Mouse (Mus musculus) liver, embryonic 12.5 days (tissue): ENCODE measurements at regions not wholly inside any gene's neighbourhood (a gene's known extent, or its start where the extent isn't known, plus 50 kb on each side); places are given as distances from the start of the nearest gene placed in this dataset.
A peak's percentile ranks its signal among the peaks of the same experiment; 100 is the strongest.

Experiments used
- ATAC-seq: fragments of 200-750 bp; cut with Nextera tagmentation; 2 replicates; pipeline ENCODE4 v1.8.0; 2017; ENCODE audit warnings: moderate number of reproducible peaks, mild to moderate bottlenecking, moderate library complexity
- H3K27ac ChIP-seq: fragments of 300-500 bp; sonication (generic); 2 replicates; pipeline ENCODE4 v1.5.1; 2016; ENCODE audit warnings: mild to moderate bottlenecking
- H3K27me3 ChIP-seq: fragments of 300-500 bp; sonication (generic); replicated peaks from 2 replicates; pipeline ENCODE4 v1.6.1; 2016; ENCODE audit warnings: mild to moderate bottlenecking, moderate library complexity
- H3K36me3 ChIP-seq: fragments of 300-500 bp; sonication (generic); 2 replicates; pipeline ENCODE4 v1.6.1; 2016; ENCODE audit warnings: mild to moderate bottlenecking, moderate library complexity
- H3K4me1 ChIP-seq: fragments of 300-500 bp; sonication (generic); 2 replicates; pipeline ENCODE4 v1.6.1; 2016
- H3K4me2 ChIP-seq: fragments of 300-500 bp; sonication (generic); 2 replicates; pipeline ENCODE4 v1.6.1; 2016; ENCODE audit warnings: mild to moderate bottlenecking, moderate library complexity
- H3K4me3 ChIP-seq: fragments of 300-500 bp; sonication (generic); 2 replicates; pipeline ENCODE4 v1.5.1; 2016; ENCODE audit warnings: mild to moderate bottlenecking, moderate library complexity
- H3K9ac ChIP-seq: fragments of 300-500 bp; sonication (generic); 2 replicates; pipeline ENCODE4 v1.6.1; 2016; ENCODE audit warnings: mild to moderate bottlenecking, moderate library complexity
- H3K9me3 ChIP-seq: fragments of 300-500 bp; sonication (generic); replicated peaks from 2 replicates; pipeline ENCODE4 v1.6.1; 2016; ENCODE audit warnings: mild to moderate bottlenecking, moderate library complexity
- WGBS: fragments of 180-500 bp; shearing (Covaris S2); methylation state at CpG from one replicate; pipeline ENCODE4 v1.1.7; 2016; ENCODE audit not compliant: insufficient replicate concordance; 5-methylcytosine and 5-hydroxymethylcytosine counted together

GRCm38 (mm10) chr1:41390102-41390884, 584.9 kb downstream of the Tmem182 start:
- Histone ChIP-seq H3K9me3 (no peaks in the 10 kb centered on the region), H3K4me3 (no peak overlapping the region), H3K9ac (no peak overlapping the region), H3K4me1 (no peaks in the 10 kb centered on the region), H3K36me3 (no peaks in the 10 kb centered on the region), H3K27ac (no peak overlapping the region), H3K4me2 (no peak overlapping the region), H3K27me3 (no peaks in the 10 kb centered on the region)
- 26% methylated on average over 11 of the region's 11 CpGs for whole genome bisulfite sequencing
- ATAC-seq, result peak; percentile 58

GRCm38 (mm10) chr1:41391071-41391470, 585.7 kb downstream of the Tmem182 start:
- Histone ChIP-seq H3K9ac (no peak overlapping the region), H3K27ac (no peak overlapping the region), H3K4me1 (no peaks in the 10 kb centered on the region), H3K4me2 (no peak overlapping the region), H3K9me3 (no peaks in the 10 kb centered on the region), H3K4me3 (no peak overlapping the region), H3K27me3 (no peaks in the 10 kb centered on the region), H3K36me3 (no peaks in the 10 kb centered on the region)
- 64% methylated on average over 7 of the region's 7 CpGs for WGBS
- no peak for ATAC-seq

- 72% methylated on average over 4 of the region's 4 CpGs for WGBS
- Histone ChIP-seq H3K36me3 (no peaks in the 10 kb centered on the region), H3K9me3 (no peaks in the 10 kb centered on the region), H3K4me3 (no peak overlapping the region), H3K27ac (no peak overlapping the region), H3K4me2 (no peak overlapping the region), H3K27me3 (no peaks in the 10 kb centered on the region), H3K9ac (no peak overlapping the region), H3K4me1 (no peaks in the 10 kb centered on the region)
- ATAC-seq, result no peak
These were observed 587.9 kb downstream of the Tmem182 start for GRCm38 (mm10) chr1:41393287-41393686.

- Histone ChIP-seq H3K4me3 (no peak overlapping the region), H3K4me1 (no peaks in the 10 kb centered on the region), H3K4me2 (no peak overlapping the region), H3K36me3 (no peaks in the 10 kb centered on the region), H3K9ac (no peak overlapping the region), H3K9me3 (no peaks in the 10 kb centered on the region), H3K27me3 (no peaks in the 10 kb centered on the region), H3K27ac (no peak overlapping the region)
- no peak for ATAC-seq
- 66% methylated on average over 3 of the region's 3 CpGs for WGBS
These were observed 589.7 kb downstream of the Tmem182 start for GRCm38 (mm10) chr1:41395081-41395480.

- H3K4me2 ChIP-seq, result no peak overlapping the region
- no peaks in the 10 kb centered on the region for H3K27me3 ChIP-seq
- H3K9ac ChIP-seq, result no peak overlapping the region
- H3K4me1 ChIP-seq, result no peaks in the 10 kb centered on the region
- H3K4me3 ChIP-seq, result no peak overlapping the region
- no peak overlapping the region for H3K27ac ChIP-seq
- no peaks in the 10 kb centered on the region for H3K9me3 ChIP-seq
- no peak for ATAC-seq
- WGBS, result 63% methylated on average over 5 of the region's 5 CpGs
- no peaks in the 10 kb centered on the region for H3K36me3 ChIP-seq
These were observed 605.1 kb downstream of the Tmem182 start for GRCm38 (mm10) chr1:41410533-41410932.

GRCm38 (mm10) chr1:41411641-41412040, 606.2 kb downstream of the Tmem182 start:
- H3K36me3 ChIP-seq, result no peaks in the 10 kb centered on the region
- no peaks in the 10 kb centered on the region for H3K4me1 ChIP-seq
- no peak overlapping the region for H3K27ac ChIP-seq
- H3K9me3 ChIP-seq, result no peaks in the 10 kb centered on the region
- H3K27me3 ChIP-seq, result no peaks in the 10 kb centered on the region
- WGBS, result 84% methylated on average over 3 of the region's 3 CpGs
- no peak overlapping the region for H3K4me3 ChIP-seq
- ATAC-seq, result no peak
- H3K4me2 ChIP-seq, result no peak overlapping the region
- no peak overlapping the region for H3K9ac ChIP-seq

- no peaks in the 10 kb centered on the region for H3K36me3 ChIP-seq
- no peaks in the 10 kb centered on the region for H3K27me3 ChIP-seq
- H3K9me3 ChIP-seq, result no peaks in the 10 kb centered on the region
- H3K4me1 ChIP-seq, result no peaks in the 10 kb centered on the region
- no peak overlapping the region for H3K9ac ChIP-seq
- no peak overlapping the region for H3K4me2 ChIP-seq
- WGBS, result 67% methylated on average over 8 of the region's 8 CpGs
- no peak overlapping the region for H3K4me3 ChIP-seq
- H3K27ac ChIP-seq, result no peak overlapping the region
- ATAC-seq, result no peak
These were observed 606.7 kb downstream of the Tmem182 start for GRCm38 (mm10) chr1:41412078-41412477.

- no peaks in the 10 kb centered on the region for H3K27me3 ChIP-seq
- H3K36me3 ChIP-seq, result no peaks in the 10 kb centered on the region
- no peak overlapping the region for H3K4me2 ChIP-seq
- no peaks in the 10 kb centered on the region for H3K4me1 ChIP-seq
- no peak overlapping the region for H3K9ac ChIP-seq
- no peak overlapping the region for H3K4me3 ChIP-seq
- no peaks in the 10 kb centered on the region for H3K9me3 ChIP-seq
- H3K27ac ChIP-seq, result no peak overlapping the region
- WGBS, result 70% methylated on average over 3 of the region's 3 CpGs
- no peak for ATAC-seq
These were observed 615.3 kb downstream of the Tmem182 start for GRCm38 (mm10) chr1:41420489-41421327.

GRCm38 (mm10) chr1:41427853-41428252, 622.5 kb downstream of the Tmem182 start:
- no peaks in the 10 kb centered on the region for H3K27me3 ChIP-seq
- H3K4me1 ChIP-seq, result no peaks in the 10 kb centered on the region
- 67% methylated on average over 6 of the region's 6 CpGs for WGBS
- ATAC-seq, result no peak
- H3K4me2 ChIP-seq, result no peak overlapping the region
- no peaks in the 10 kb centered on the region for H3K9me3 ChIP-seq
- H3K4me3 ChIP-seq, result no peak overlapping the region
- no peak overlapping the region for H3K27ac ChIP-seq
- H3K9ac ChIP-seq, result no peak overlapping the region
- no peaks in the 10 kb centered on the region for H3K36me3 ChIP-seq

- H3K4me1 ChIP-seq, result no peaks in the 10 kb centered on the region
- 42% methylated on average over 7 of the region's 7 CpGs for WGBS
These were observed 625.8 kb downstream of the Tmem182 start for GRCm38 (mm10) chr1:41431127-41431690.

GRCm38 (mm10) chr1:41435379-41435778, 630.0 kb downstream of the Tmem182 start:
- H3K4me1 ChIP-seq, result no peaks in the 10 kb centered on the region
- H3K4me2 ChIP-seq, result no peak overlapping the region
- H3K27me3 ChIP-seq, result no peaks in the 10 kb centered on the region
- no peaks in the 10 kb centered on the region for H3K9me3 ChIP-seq
- 73% methylated on average over 3 of the region's 3 CpGs for WGBS
- H3K9ac ChIP-seq, result no peak overlapping the region
- H3K36me3 ChIP-seq, result no peaks in the 10 kb centered on the region
- no peak for ATAC-seq
- no peak overlapping the region for H3K27ac ChIP-seq
- H3K4me3 ChIP-seq, result no peak overlapping the region

More at GRCm38 (mm10) chr1:41431127-41431690, 625.8 kb downstream of the Tmem182 start:
- ATAC-seq, result no peak
- H3K27me3 ChIP-seq, result no peaks in the 10 kb centered on the region
- H3K4me2 ChIP-seq, result no peak overlapping the region
- H3K9ac ChIP-seq, result no peak overlapping the region
- no peak overlapping the region for H3K4me3 ChIP-seq
- H3K9me3 ChIP-seq, result no peaks in the 10 kb centered on the region
- H3K27ac ChIP-seq, result no peak overlapping the region
- no peaks in the 10 kb centered on the region for H3K36me3 ChIP-seq

- no peak overlapping the region for H3K9ac ChIP-seq
- no peaks in the 10 kb centered on the region for H3K9me3 ChIP-seq
- ATAC-seq, result 0 out of 2 replicates have a peak, but pooled peaks have one; percentile 49
- H3K4me2 ChIP-seq, result no peak overlapping the region
- H3K27ac ChIP-seq, result no peak overlapping the region
- H3K4me3 ChIP-seq, result no peak overlapping the region
- H3K4me1 ChIP-seq, result no peaks in the 10 kb centered on the region
- no peaks in the 10 kb centered on the region for H3K36me3 ChIP-seq
- H3K27me3 ChIP-seq, result no peaks in the 10 kb centered on the region
These were observed 644.6 kb downstream of the Tmem182 start for GRCm38 (mm10) chr1:41449972-41450371.
